Mouse (Mus musculus) neural tube, postnatal 0 days (tissue): Measurements from ENCODE around the gene Nudt6. TPM values are rescaled to one million over a fixed set of nuclear protein-coding genes. Genes with fewer than 3 reads are reported as not detected.

Experiments
- polyA plus RNA-seq: library from polyadenylated mRNA; unstranded; fragments of >200 nt; fragmentation: Nextera tagmentation; extraction: Ambion mirVana; gene quantifications from 2 replicates; pipeline ENCODE4 v1.2.1, GENCODE M21; 2015

Nudt6 gene
- polyA plus RNA-seq = 8.2 and 9.9 TPM in 2 replicates

DNA sequence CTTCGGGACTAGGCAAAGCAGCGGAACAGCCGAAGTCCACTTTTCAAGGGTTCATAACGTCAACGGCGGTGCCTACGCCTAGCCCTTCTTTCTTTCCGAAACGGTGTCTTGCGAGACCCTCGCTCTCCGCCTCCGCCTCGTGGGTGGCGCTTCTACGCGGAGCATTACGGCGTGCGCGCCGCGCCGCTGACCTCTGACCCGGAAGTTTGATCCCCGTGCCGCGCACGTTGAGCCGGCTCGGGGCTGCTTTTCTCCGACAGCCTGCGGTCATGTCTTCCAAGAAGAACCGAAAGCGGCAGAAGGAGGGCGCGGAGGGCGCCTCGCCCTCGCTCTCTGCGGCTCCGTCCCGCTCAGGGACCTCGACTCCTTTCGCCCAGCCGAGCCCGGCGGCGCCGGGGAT, at the start of gene Nudt6:
Gene Nudt6, minus strand, starts transcription at position 140 of the 400 bp plus-strand sequence.

DNA sequence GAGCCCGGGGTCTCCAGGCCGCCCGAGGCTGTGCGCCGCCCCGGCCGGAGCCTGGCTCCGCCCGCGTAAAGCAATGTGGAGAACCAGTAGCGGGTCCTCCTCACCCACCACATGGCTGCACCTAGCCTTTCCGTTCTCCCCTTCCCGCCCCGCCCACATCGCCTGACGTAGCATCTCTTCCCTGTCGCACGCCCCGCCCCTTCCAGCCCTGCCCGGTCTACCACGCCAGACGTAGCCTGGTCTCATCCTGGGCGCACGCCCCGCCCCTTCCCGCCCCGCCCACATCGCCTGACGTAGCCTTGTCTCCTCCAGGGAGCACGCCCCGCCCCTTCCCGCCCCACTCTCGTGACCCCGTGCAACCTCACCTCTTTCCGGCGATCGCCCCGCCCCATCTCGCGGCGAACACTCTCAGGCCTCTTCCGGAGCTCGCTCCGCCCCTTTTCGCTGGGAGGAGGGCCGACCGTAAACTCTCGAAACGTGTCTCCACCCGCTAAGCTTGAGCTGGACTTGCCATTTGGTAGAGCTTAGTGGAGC, 486 bp downstream of the Nudt6 start, which contains the start of gene Spata5:
Gene Spata5, plus strand, starts transcription at position 439 of the 534 bp plus-strand sequence.

Other genes with a start within 250 kb of the Nudt6 start
- not detected in 2 replicates for gene Il21, start 187.6 kb downstream of the Nudt6 start, polyA plus RNA-seq
- 4.6 and 5.0 TPM in 2 replicates for gene Bbs12, start 107.7 kb downstream of the Nudt6 start, polyA plus RNA-seq
- gene Cetn4, start 107.5 kb downstream of the Nudt6 start, polyA plus RNA-seq = 3.6 and 3.7 TPM in 2 replicates
- 1.1 TPM in 2 replicates for gene Fgf2, start 71.9 kb downstream of the Nudt6 start, polyA plus RNA-seq
- 18.5 and 22.6 TPM in 2 replicates for gene Spata5, start 315 bp downstream of the Nudt6 start, polyA plus RNA-seq
- gene Spry1, start 219.7 kb upstream of the Nudt6 start, polyA plus RNA-seq = 6.2 and 10.1 TPM in 2 replicates